Mouse (Mus musculus) CH12.LX (cell line): ENCODE results near the gene Npas4.
A peak's percentile ranks its signal among the peaks of the same experiment; 100 is the strongest.

ENCODE experiments used
- CTCF ChIP-seq, 2 experiments: IDR thresholded peaks in 1 of 2; conservative IDR thresholded peaks in 1 of 2; 2 replicates each; pipeline ENCODE4 v1.5.1; 2011 to 2012; ENCODE audit warnings: low read depth in 2 of 2, low read length in 2 of 2, improper control_type of control experiment in 1 of 2, inconsistent platforms in 1 of 2, mild to moderate bottlenecking in 1 of 2, moderate library complexity in 1 of 2
- EP300 ChIP-seq: IDR thresholded peaks from 2 replicates; pipeline ENCODE4 v1.6.1; 2011; ENCODE audit warnings: low read length, improper control_type of control experiment
- MAFK ChIP-seq: IDR thresholded peaks from 2 replicates; pipeline ENCODE4 v1.6.1; 2011; ENCODE audit warnings: low read length, improper control_type of control experiment; ENCODE audit not compliant: insufficient replicate concordance
- NELFE ChIP-seq: IDR thresholded peaks from 2 replicates; pipeline ENCODE4 v1.6.1; 2011; ENCODE audit warnings: low read depth, low read length, improper control_type of control experiment
- POLR2A ChIP-seq: IDR thresholded peaks from 2 replicates; pipeline ENCODE4 v1.6.1; 2011; ENCODE audit warnings: low read depth, mild to moderate bottlenecking, improper control_type of control experiment, low read length
- SMC3 ChIP-seq: IDR thresholded peaks from 2 replicates; pipeline ENCODE4 v1.6.1; 2011; ENCODE audit warnings: low read depth, low read length, improper control_type of control experiment
- TCF12 ChIP-seq: IDR thresholded peaks from 2 replicates; pipeline ENCODE4 v1.6.1; 2014; ENCODE audit warnings: low read depth, mild to moderate bottlenecking, inconsistent platforms, low read length, improper control_type of control experiment
- USF2 ChIP-seq: conservative IDR thresholded peaks from 2 replicates; pipeline ENCODE4 v1.6.1; 2011; ENCODE audit warnings: low read depth, low read length, improper control_type of control experiment
- ZMIZ1 ChIP-seq: IDR thresholded peaks from 2 replicates; pipeline ENCODE4 v1.6.1; 2012; ENCODE audit warnings: low read depth, mild to moderate bottlenecking, inconsistent platforms, low read length, improper control_type of control experiment
- ZNF384 ChIP-seq: IDR thresholded peaks from 2 replicates; pipeline ENCODE4 v1.6.1; 2012; ENCODE audit warnings: low read depth, low read length, improper control_type of control experiment, inconsistent platforms

DNA sequence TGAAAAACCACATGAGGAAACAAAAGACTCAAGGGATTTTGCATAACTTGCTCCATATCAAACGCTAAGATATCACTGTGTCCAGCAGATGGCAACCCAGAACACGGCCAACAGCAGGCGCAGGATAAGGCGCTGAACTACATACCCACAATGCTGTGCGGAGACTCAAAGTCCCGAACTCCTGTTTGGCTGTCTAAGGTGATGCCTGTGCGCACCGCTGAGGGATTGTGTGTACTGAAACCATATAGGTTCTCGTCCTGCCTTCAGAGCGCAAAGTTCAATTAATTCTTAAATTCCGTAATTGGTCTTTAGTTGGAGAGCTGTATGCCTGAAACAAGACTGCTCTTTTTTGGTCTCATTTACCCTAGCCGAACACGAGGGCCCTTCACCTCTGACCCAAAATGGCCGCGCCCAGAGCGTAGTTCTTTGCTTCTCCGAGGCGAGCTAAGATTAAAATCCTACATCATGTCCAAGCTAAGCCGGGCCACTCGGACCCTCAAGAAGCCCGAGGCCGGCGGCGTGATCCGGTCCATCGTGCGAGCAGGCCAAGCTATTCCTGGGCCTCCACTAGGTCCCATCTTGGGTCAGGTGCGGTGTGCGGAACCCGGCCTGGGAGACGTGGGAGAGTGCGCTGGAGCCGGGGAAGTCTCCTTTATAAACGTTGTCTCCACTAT, 28.1 kb downstream of the Npas4 start, which contains the start of gene Mrpl11:
- TF ChIP-seq MAFK: no peak
- peak; percentile 26 to 87; a peak in 3 of 4 replicates for TF ChIP-seq CTCF (conservative IDR thresholded peaks at IDR 0.05 in 1 of 2, IDR thresholded peaks at IDR 0.05 in 1 of 2; ENCODE audit: low read depth in 2 of 2, low read length in 2 of 2)
- TF ChIP-seq POLR2A: peak; percentile 63; the same call in 1 of the 2 replicates
- peak; percentile 60 for TF ChIP-seq SMC3
- no peak for TF ChIP-seq ZMIZ1
- TF ChIP-seq USF2: no peak
- no peak for TF ChIP-seq ZNF384
- TF ChIP-seq EP300: no peak
- 0 out of 2 replicates have a peak, but pooled peaks have one; percentile 13 for TF ChIP-seq TCF12
- no peak for TF ChIP-seq NELFE
